Mouse (Mus musculus) ES-E14 (cell line): ENCODE results near the gene Angptl4.

Experiments
- CHD2 ChIP-seq: IDR thresholded peaks from 2 replicates; pipeline ENCODE4 v1.6.1; 2014; ENCODE audit warnings: mild to moderate bottlenecking, low read depth, low read length, inconsistent platforms
- MAFK ChIP-seq: IDR thresholded peaks from 2 replicates; pipeline ENCODE4 v1.6.1; 2014; ENCODE audit warnings: mild to moderate bottlenecking, low read depth, low read length, inconsistent platforms; ENCODE audit not compliant: insufficient read depth
- ZC3H11A ChIP-seq: IDR thresholded peaks from 2 replicates; pipeline ENCODE4 v1.6.1; 2012; ENCODE audit warnings: low read depth, mild to moderate bottlenecking, inconsistent platforms, low read length, borderline replicate concordance
- ZNF384 ChIP-seq: IDR thresholded peaks from 2 replicates; pipeline ENCODE4 v1.6.1; 2012; ENCODE audit warnings: low read depth, low read length, inconsistent platforms

- TF ChIP-seq MAFK, result no peak
- no peak for TF ChIP-seq ZC3H11A
- TF ChIP-seq CHD2, result no peak
- no peak for TF ChIP-seq ZNF384
Observed at GRCm38 (mm10) chr17:33799277-33799676, 17.6 kb upstream of the Angptl4 start.
